Comparison of ENCODE assay signal across 10 mouse cellular contexts in the genomic region with DNA sequence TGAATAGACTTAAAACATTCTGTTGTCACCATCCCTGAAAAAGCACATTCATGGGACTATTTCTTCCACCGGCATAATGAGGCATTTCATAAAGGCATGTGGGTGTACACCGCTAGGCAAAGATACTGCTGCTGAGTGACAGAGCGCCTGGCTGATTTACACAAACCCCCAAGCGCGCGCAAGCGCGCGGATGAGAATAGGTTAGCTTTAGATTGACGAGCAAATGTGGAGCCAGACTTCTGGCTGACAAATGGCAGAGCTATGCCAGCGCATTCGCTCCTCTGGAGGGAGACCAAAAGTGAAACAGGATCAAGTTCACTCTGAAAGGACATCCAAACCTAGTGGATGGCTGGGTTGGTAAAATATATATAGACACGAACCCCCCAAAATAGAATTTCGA. TPM values are rescaled to one million over a fixed set of nuclear protein-coding genes. Genes with fewer than 3 reads are reported as not detected.
A peak's percentile ranks its signal among the peaks of the same experiment; 100 is the strongest.
DNase-seq lines count a peak whose midpoint lies in the region; ATAC-seq and TF ChIP-seq lines count a peak whose summit lies in the region.
"Had no signal": no experiment of that assay in that cellular context is flagged by ENCODE, and none has a peak within 500 bp of the region (broad histone marks: within the 10 kb centered on the region; RNA-seq: fewer than 3 reads in every experiment).

A gene (minus strand): TSS at position 130 of the 400 bp plus-strand sequence.

- intact Hi-C loops in left cerebral cortex, adult 2 months (cut with DNase I), result loop anchor here (5.0 kb wide), 1 partner anchor 240 kb away; a partner anchor contains a TSS

- H3K9ac ChIP-seq in hindbrain, embryonic 13.5 days, result no peak within 1 kb of the TSS
- no peak within 1 kb of the TSS for H3K9ac ChIP-seq in hindbrain, embryonic 11.5 days (ENCODE audit: low read depth, low read length)
- H3K9ac ChIP-seq in forebrain, embryonic 13.5 days, result no peak within 1 kb of the TSS
- no peak within 1 kb of the TSS for H3K9ac ChIP-seq in heart, embryonic 12.5 days

- H3K4me2 ChIP-seq in hindbrain, embryonic 13.5 days, result 0 out of 2 replicates have a peak within 1 kb of the TSS, but pooled peaks have one; percentile 26
- H3K4me2 ChIP-seq in hindbrain, embryonic 11.5 days (replicated peaks; ENCODE audit: low read depth, low read length), result no peak within 1 kb of the TSS
- H3K4me2 ChIP-seq in forebrain, embryonic 13.5 days, result peak within 1 kb of the TSS; percentile 39
- H3K4me2 ChIP-seq in heart, embryonic 12.5 days, result peak within 1 kb of the TSS; percentile 53

- no peak for TF ChIP-seq CTCF in left cerebral cortex, adult 2 months (IDR thresholded peaks at IDR 0.05)
- TF ChIP-seq CTCF in small intestine, adult 2 months (IDR thresholded peaks at IDR 0.05; ENCODE audit: extremely low read depth, insufficient read length, insufficient replicate concordance, low read depth, low read length), result no peak
- TF ChIP-seq CTCF in thymus, adult 2 months (IDR thresholded peaks at IDR 0.05; ENCODE audit: borderline replicate concordance, control insufficient read depth, extremely low read depth, insufficient read depth, low read length, poor library complexity), result no peak

- H3K4me1 ChIP-seq in hindbrain, embryonic 13.5 days (replicated peaks), result peaks cover 9% of the 10 kb centered on the region
- H3K4me1 ChIP-seq in hindbrain, embryonic 11.5 days (replicated peaks; ENCODE audit: control insufficient read depth, insufficient read depth, low read length), result no peaks in the 10 kb centered on the region
- H3K4me1 ChIP-seq in forebrain, embryonic 13.5 days, result peaks cover 10% of the 10 kb centered on the region; the same call in 1 of the 2 replicates
- H3K4me1 ChIP-seq in heart, embryonic 12.5 days (replicated peaks), result peaks cover 26% of the 10 kb centered on the region
- H3K4me1 ChIP-seq in small intestine, adult 2 months (ENCODE audit: control insufficient read depth, insufficient read depth, insufficient read length, low read length), result no peaks in the 10 kb centered on the region
- H3K4me1 ChIP-seq in thymus, adult 2 months (replicated peaks; ENCODE audit: control insufficient read depth, insufficient read depth, low read length), result no peaks in the 10 kb centered on the region

- no peak for TF ChIP-seq POLR2A in small intestine, adult 2 months (IDR thresholded peaks at IDR 0.05; ENCODE audit: low read depth, low read length)
- no peak for TF ChIP-seq POLR2A in thymus, adult 2 months (IDR thresholded peaks at IDR 0.05; ENCODE audit: control insufficient read depth, extremely low read depth, insufficient read depth, low read length, poor library complexity)

- WGBS in hindbrain, embryonic 13.5 days, result 65% methylated on average over 14 of the region's 14 CpGs
- WGBS in hindbrain, embryonic 11.5 days, result 79% methylated on average over 14 of the region's 14 CpGs
- 39% methylated on average over 14 of the region's 14 CpGs for WGBS in forebrain, embryonic 13.5 days
- WGBS in heart, embryonic 12.5 days, result 49% methylated on average over 14 of the region's 14 CpGs
- WGBS in small intestine, adult 2 months, result 90% methylated on average over 14 of the region's 14 CpGs
- 96% methylated on average over 14 of the region's 14 CpGs for WGBS in thymus, adult 2 months

- peak; percentile 32; the same call in 1 of the 2 replicates for ATAC-seq in hindbrain, embryonic 13.5 days (ENCODE audit: low FRiP score)
- no peak for ATAC-seq in hindbrain, embryonic 11.5 days (ENCODE audit: low FRiP score)
- ATAC-seq in forebrain, embryonic 13.5 days, result peak; percentile 90
- no peak for ATAC-seq in heart, embryonic 12.5 days (ENCODE audit: insufficient number of reproducible peaks, low FRiP score)

- H3K27ac ChIP-seq in hindbrain, embryonic 13.5 days, result 0 out of 2 replicates have a peak within 1 kb of the TSS, but pooled peaks have one; percentile 0
- H3K27ac ChIP-seq in hindbrain, embryonic 11.5 days (ENCODE audit: low read depth, low read length), result no peak within 1 kb of the TSS
- no peak within 1 kb of the TSS for H3K27ac ChIP-seq in forebrain, embryonic 13.5 days
- H3K27ac ChIP-seq in heart, embryonic 12.5 days (ENCODE audit: poor library complexity, severe bottlenecking), result peak within 1 kb of the TSS; percentile 59
- no peak within 1 kb of the TSS for H3K27ac ChIP-seq in left cerebral cortex, adult 2 months
- H3K27ac ChIP-seq in small intestine, adult 2 months (ENCODE audit: insufficient read depth, low read depth, low read length), result no peak within 1 kb of the TSS
- no peak within 1 kb of the TSS for H3K27ac ChIP-seq in thymus, adult 2 months (ENCODE audit: control insufficient read depth, insufficient read depth, low read length)

- no peaks in the 10 kb centered on the region for H3K9me3 ChIP-seq in hindbrain, embryonic 13.5 days
- no peaks in the 10 kb centered on the region for H3K9me3 ChIP-seq in hindbrain, embryonic 11.5 days (ENCODE audit: control insufficient read depth, low read length)
- no peaks in the 10 kb centered on the region for H3K9me3 ChIP-seq in forebrain, embryonic 13.5 days (replicated peaks)
- no peaks in the 10 kb centered on the region for H3K9me3 ChIP-seq in heart, embryonic 12.5 days (replicated peaks)

- DNase-seq in hindbrain, embryonic 11.5 days (ENCODE audit: low spot score), result no peak
- peak; percentile 30 to 50 for DNase-seq in left cerebral cortex, adult 2 months (ENCODE audit: extremely low spot score in 1 of 2, low spot score in 2 of 2)
- DNase-seq in c-Kit-positive CD71-positive TER-119-positive erythroid progenitor cells, embryonic 14.5 days (ENCODE audit: low spot score), result no peak
- DNase-seq in thymus, adult 2 months, result no peak

- no peaks in the 10 kb centered on the region for H3K27me3 ChIP-seq in hindbrain, embryonic 13.5 days
- no peaks in the 10 kb centered on the region for H3K27me3 ChIP-seq in hindbrain, embryonic 11.5 days (ENCODE audit: control insufficient read depth, insufficient read depth, low read length)
- H3K27me3 ChIP-seq in forebrain, embryonic 13.5 days, result peaks cover 31% of the 10 kb centered on the region
- no peaks in the 10 kb centered on the region for H3K27me3 ChIP-seq in heart, embryonic 12.5 days (replicated peaks)
- H3K27me3 ChIP-seq in small intestine, adult 2 months (ENCODE audit: control insufficient read depth, insufficient read depth, low read length), result no peaks in the 10 kb centered on the region
- H3K27me3 ChIP-seq in thymus, adult 2 months (ENCODE audit: control insufficient read depth, insufficient read depth, low read length), result no peaks in the 10 kb centered on the region

- H3K4me3 ChIP-seq in hindbrain, embryonic 13.5 days, result no peak within 1 kb of the TSS
- H3K4me3 ChIP-seq in hindbrain, embryonic 11.5 days (ENCODE audit: low read depth, low read length), result no peak within 1 kb of the TSS
- no peak within 1 kb of the TSS for H3K4me3 ChIP-seq in forebrain, embryonic 13.5 days
- H3K4me3 ChIP-seq in heart, embryonic 12.5 days, result peak within 1 kb of the TSS; percentile 1; the same call in 1 of the 2 replicates
- no peak within 1 kb of the TSS for H3K4me3 ChIP-seq in left cerebral cortex, adult 2 months
- no peak within 1 kb of the TSS for H3K4me3 ChIP-seq in small intestine, adult 2 months (ENCODE audit: low read depth, low read length)
- no peak within 1 kb of the TSS for H3K4me3 ChIP-seq in thymus, adult 2 months (ENCODE audit: control insufficient read depth, insufficient read depth, low read length)
- H3K4me3 ChIP-seq: erythroblast, embryonic 14.5 days had no signal

- no peaks in the 10 kb centered on the region for H3K36me3 ChIP-seq in hindbrain, embryonic 13.5 days
- H3K36me3 ChIP-seq in hindbrain, embryonic 11.5 days (ENCODE audit: control insufficient read depth, insufficient read depth, low read length), result no peaks in the 10 kb centered on the region
- no peaks in the 10 kb centered on the region for H3K36me3 ChIP-seq in forebrain, embryonic 13.5 days (ENCODE audit: poor library complexity, severe bottlenecking)
- no peaks in the 10 kb centered on the region for H3K36me3 ChIP-seq in heart, embryonic 12.5 days
- no peaks in the 10 kb centered on the region for H3K36me3 ChIP-seq in small intestine, adult 2 months (ENCODE audit: control insufficient read depth, insufficient read depth, low read length)
- no peaks in the 10 kb centered on the region for H3K36me3 ChIP-seq in thymus, adult 2 months (ENCODE audit: control insufficient read depth, insufficient read depth, low read length)

RNA-seq across cellular contexts. Expression of the gene that starts here (rescaled TPM):
- 0.05 and 0.19 TPM in 2 replicates for polyA plus RNA-seq in hindbrain, embryonic 13.5 days (2015; fragmentation: Nextera tagmentation; extraction: Ambion mirVana)
- polyA plus RNA-seq in hindbrain, embryonic 11.5 days (2014; fragmentation: Nextera tagmentation; extraction: Ambion mirVana), result 0.45 and 0.71 TPM in 2 replicates
- polyA plus RNA-seq in forebrain, embryonic 13.5 days (2015; fragmentation: Nextera tagmentation; extraction: Ambion mirVana), result not detected in 2 replicates
- 0.14 and 0.17 TPM in 2 replicates for polyA plus RNA-seq in heart, embryonic 12.5 days (2016; fragmentation: Nextera tagmentation; extraction: Ambion mirVana)
- total RNA-seq in left cerebral cortex, adult 2 months (2021), result not detected
- polyA plus RNA-seq in small intestine, adult 2 months (2012; rRNA removed), result 1.8 and 11.7 TPM in 2 replicates
- 0.31 and 1.2 TPM in 2 replicates for polyA plus RNA-seq in thymus, adult 2 months (2012; rRNA removed)
- total RNA-seq: neutrophil, adult 5-6 weeks had no signal
- polyA plus RNA-seq: erythroblast, embryonic 14.5 days had no signal

Comparison
In these comparisons a context has a peak if more than half of its experiments do, and no peak if none do; other contexts are left out.
1. Peak in ATAC-seq, H3K27ac ChIP-seq and H3K4me2 ChIP-seq in hindbrain, embryonic 13.5 days; RNA of the gene not detected or under 1 TPM.
2. Peak in ATAC-seq and H3K4me2 ChIP-seq in forebrain, embryonic 13.5 days; RNA of the gene not detected or under 1 TPM.
3. Peak in DNase-seq in left cerebral cortex, adult 2 months; RNA of the gene not detected or under 1 TPM.